Mouse (Mus musculus): ENCODE data around the gene Rhbdd2. TPM values are rescaled to one million over a fixed set of nuclear protein-coding genes. Genes with fewer than 3 reads are reported as not detected.
"Not testable (repeated sequence)": the region's sequence is repeated elsewhere in the genome, so short reads cannot be mapped to it uniquely, and the experiment has no call there.

Gene Rhbdd2
- polyA plus RNA-seq (2015; fragmentation: Nextera tagmentation; extraction: Ambion mirVana): 30.3 and 32.2 TPM in 2 replicates

GRCm38 (mm10) chr5:135632117-135632796 is at the start of gene Rhbdd2:
Gene Rhbdd2 (plus strand): TSS chr5:135632618.
- H3K27ac ChIP-seq (ENCODE audit: low read length): peak within 1 kb of the TSS; percentile 85
- H3K27me3 ChIP-seq (ENCODE audit: control insufficient read depth, insufficient read depth, low read length): no peaks in the 10 kb centered on the region
- H3K9ac ChIP-seq (ENCODE audit: low read length): peak within 1 kb of the TSS; percentile 86
- H3K4me3 ChIP-seq (ENCODE audit: low read length): peak within 1 kb of the TSS; percentile 78
- no peaks in the 10 kb centered on the region for H3K9me3 ChIP-seq (replicated peaks; ENCODE audit: control insufficient read depth, low read length)
- H3K4me2 ChIP-seq (ENCODE audit: low read depth, low read length): peak within 1 kb of the TSS; percentile 71
- H3K4me1 ChIP-seq (ENCODE audit: control insufficient read depth, insufficient read depth, low read length): peaks cover 8% of the 10 kb centered on the region
- 12% methylated on average over 27 of the region's 30 CpGs for WGBS
- ATAC-seq (replicated peaks; ENCODE audit: extremely low read depth, insufficient read depth, low FRiP score): peak; percentile 99
- H3K36me3 ChIP-seq (ENCODE audit: control insufficient read depth, insufficient read depth): peaks cover 16% of the 10 kb centered on the region

- no peak overlapping the region for H3K27ac ChIP-seq (ENCODE audit: low read length)
- H3K4me3 ChIP-seq (ENCODE audit: low read length): no peak overlapping the region
- ATAC-seq (replicated peaks; ENCODE audit: extremely low read depth, insufficient read depth, low FRiP score): no peak
- WGBS: 88% methylated on average over 8 of the region's 8 CpGs
- H3K27me3 ChIP-seq (ENCODE audit: control insufficient read depth, insufficient read depth, low read length): no peaks in the 10 kb centered on the region
- peaks cover 4% of the 10 kb centered on the region for H3K9me3 ChIP-seq (replicated peaks; ENCODE audit: control insufficient read depth, low read length)
- no peaks in the 10 kb centered on the region for H3K36me3 ChIP-seq (ENCODE audit: control insufficient read depth, insufficient read depth)
- H3K4me2 ChIP-seq (ENCODE audit: low read depth, low read length): no peak overlapping the region
- no peak overlapping the region for H3K9ac ChIP-seq (ENCODE audit: low read length)
- H3K4me1 ChIP-seq (ENCODE audit: control insufficient read depth, insufficient read depth, low read length): no peaks in the 10 kb centered on the region
These were observed 46.7 kb upstream of the Rhbdd2 start for GRCm38 (mm10) chr5:135585691-135586090.

GRCm38 (mm10) chr5:135587764-135588163 is 44.7 kb upstream of the Rhbdd2 start:
- no peak overlapping the region for H3K4me2 ChIP-seq (ENCODE audit: low read depth, low read length)
- peaks cover 10% of the 10 kb centered on the region for H3K9me3 ChIP-seq (replicated peaks; ENCODE audit: control insufficient read depth, low read length)
- H3K27ac ChIP-seq (ENCODE audit: low read length): no peak overlapping the region
- H3K4me3 ChIP-seq (ENCODE audit: low read length): no peak overlapping the region
- no peak overlapping the region for H3K9ac ChIP-seq (ENCODE audit: low read length)
- no peaks in the 10 kb centered on the region for H3K27me3 ChIP-seq (ENCODE audit: control insufficient read depth, insufficient read depth, low read length)
- H3K4me1 ChIP-seq (ENCODE audit: control insufficient read depth, insufficient read depth, low read length): no peaks in the 10 kb centered on the region
- ATAC-seq (replicated peaks; ENCODE audit: extremely low read depth, insufficient read depth, low FRiP score): no peak
- H3K36me3 ChIP-seq (ENCODE audit: control insufficient read depth, insufficient read depth): no peaks in the 10 kb centered on the region
- WGBS: 79% methylated on average over 4 of the region's 4 CpGs

GRCm38 (mm10) chr5:135589996-135590784 is 42.2 kb upstream of the Rhbdd2 start:
- H3K4me2 ChIP-seq (ENCODE audit: low read depth, low read length): no peak overlapping the region
- H3K27ac ChIP-seq (ENCODE audit: low read length): no peak overlapping the region
- no peaks in the 10 kb centered on the region for H3K4me1 ChIP-seq (ENCODE audit: control insufficient read depth, insufficient read depth, low read length)
- H3K9me3 ChIP-seq (replicated peaks; ENCODE audit: control insufficient read depth, low read length): peaks cover 10% of the 10 kb centered on the region
- 72% methylated on average over 12 of the region's 12 CpGs for WGBS
- H3K9ac ChIP-seq (ENCODE audit: low read length): no peak overlapping the region
- no peak for ATAC-seq (replicated peaks; ENCODE audit: extremely low read depth, insufficient read depth, low FRiP score)
- no peaks in the 10 kb centered on the region for H3K27me3 ChIP-seq (ENCODE audit: control insufficient read depth, insufficient read depth, low read length)
- H3K4me3 ChIP-seq (ENCODE audit: low read length): no peak overlapping the region
- no peaks in the 10 kb centered on the region for H3K36me3 ChIP-seq (ENCODE audit: control insufficient read depth, insufficient read depth)

- H3K4me3 ChIP-seq (ENCODE audit: low read length); H3K36me3 ChIP-seq (ENCODE audit: control insufficient read depth, insufficient read depth); H3K4me2 ChIP-seq (ENCODE audit: low read depth, low read length); H3K9ac ChIP-seq (ENCODE audit: low read length); H3K27ac ChIP-seq (ENCODE audit: low read length); H3K9me3 ChIP-seq (replicated peaks; ENCODE audit: control insufficient read depth, low read length); H3K4me1 ChIP-seq (ENCODE audit: control insufficient read depth, insufficient read depth, low read length); H3K27me3 ChIP-seq (ENCODE audit: control insufficient read depth, insufficient read depth, low read length); ATAC-seq (replicated peaks; ENCODE audit: extremely low read depth, insufficient read depth, low FRiP score): not testable (repeated sequence)
- no CpG with 5 or more reads among the region's 1 CpGs for WGBS
These were observed 27.8 kb upstream of the Rhbdd2 start for GRCm38 (mm10) chr5:135604643-135605042.

GRCm38 (mm10) chr5:135606717-135607116 is 25.7 kb upstream of the Rhbdd2 start:
- not testable (repeated sequence) for H3K9ac ChIP-seq (ENCODE audit: low read length); ATAC-seq (replicated peaks; ENCODE audit: extremely low read depth, insufficient read depth, low FRiP score); H3K4me1 ChIP-seq (ENCODE audit: control insufficient read depth, insufficient read depth, low read length); H3K27me3 ChIP-seq (ENCODE audit: control insufficient read depth, insufficient read depth, low read length); H3K4me3 ChIP-seq (ENCODE audit: low read length); H3K9me3 ChIP-seq (replicated peaks; ENCODE audit: control insufficient read depth, low read length); H3K27ac ChIP-seq (ENCODE audit: low read length); H3K36me3 ChIP-seq (ENCODE audit: control insufficient read depth, insufficient read depth); H3K4me2 ChIP-seq (ENCODE audit: low read depth, low read length)
- no CpG with 5 or more reads among the region's 1 CpGs for WGBS

GRCm38 (mm10) chr5:135607581-135607980 is 24.8 kb upstream of the Rhbdd2 start:
- Histone ChIP-seq H3K9me3 (replicated peaks; ENCODE audit: control insufficient read depth, low read length) (peaks cover 9% of the 10 kb centered on the region), H3K4me1 (ENCODE audit: control insufficient read depth, insufficient read depth, low read length) (no peaks in the 10 kb centered on the region), H3K9ac (ENCODE audit: low read length) (no peak overlapping the region), H3K36me3 (ENCODE audit: control insufficient read depth, insufficient read depth) (no peaks in the 10 kb centered on the region), H3K27me3 (ENCODE audit: control insufficient read depth, insufficient read depth, low read length) (no peaks in the 10 kb centered on the region), H3K4me3 (ENCODE audit: low read length) (no peak overlapping the region), H3K4me2 (ENCODE audit: low read depth, low read length) (no peak overlapping the region), H3K27ac (ENCODE audit: low read length) (no peak overlapping the region)
- 47% methylated on average over 1 of the region's 1 CpGs for WGBS
- no peak for ATAC-seq (replicated peaks; ENCODE audit: extremely low read depth, insufficient read depth, low FRiP score)

GRCm38 (mm10) chr5:135609794-135610193 is 22.6 kb upstream of the Rhbdd2 start:
- 61% methylated on average over 4 of the region's 4 CpGs for WGBS
- no peak overlapping the region for H3K4me3 ChIP-seq (ENCODE audit: low read length)
- H3K9ac ChIP-seq (ENCODE audit: low read length): no peak overlapping the region
- no peak for ATAC-seq (replicated peaks; ENCODE audit: extremely low read depth, insufficient read depth, low FRiP score)
- H3K4me2 ChIP-seq (ENCODE audit: low read depth, low read length): no peak overlapping the region
- H3K36me3 ChIP-seq (ENCODE audit: control insufficient read depth, insufficient read depth): no peaks in the 10 kb centered on the region
- H3K9me3 ChIP-seq (replicated peaks; ENCODE audit: control insufficient read depth, low read length): peaks cover 4% of the 10 kb centered on the region; the same call in 1 of the 2 replicates
- H3K4me1 ChIP-seq (ENCODE audit: control insufficient read depth, insufficient read depth, low read length): no peaks in the 10 kb centered on the region
- H3K27ac ChIP-seq (ENCODE audit: low read length): no peak overlapping the region
- H3K27me3 ChIP-seq (ENCODE audit: control insufficient read depth, insufficient read depth, low read length): no peaks in the 10 kb centered on the region

- H3K9ac ChIP-seq (ENCODE audit: low read length); H3K4me2 ChIP-seq (ENCODE audit: low read depth, low read length); H3K4me3 ChIP-seq (ENCODE audit: low read length); H3K27ac ChIP-seq (ENCODE audit: low read length); H3K27me3 ChIP-seq (ENCODE audit: control insufficient read depth, insufficient read depth, low read length); H3K9me3 ChIP-seq (replicated peaks; ENCODE audit: control insufficient read depth, low read length); H3K4me1 ChIP-seq (ENCODE audit: control insufficient read depth, insufficient read depth, low read length); H3K36me3 ChIP-seq (ENCODE audit: control insufficient read depth, insufficient read depth); ATAC-seq (replicated peaks; ENCODE audit: extremely low read depth, insufficient read depth, low FRiP score): not testable (repeated sequence)
- WGBS: 82% methylated on average over 10 of the region's 10 CpGs
These were observed 12.7 kb upstream of the Rhbdd2 start for GRCm38 (mm10) chr5:135619741-135620140.
